Mouse (Mus musculus) lung, postnatal 0 days (tissue): ENCODE results near the gene Gm48552.

ENCODE experiments used
- CTCF ChIP-seq: IDR thresholded peaks from 2 replicates; pipeline ENCODE4 v1.5.1; 2016; ENCODE audit warnings: antibody characterized with exemption, mild to moderate bottlenecking
- EP300 ChIP-seq: IDR thresholded peaks from 2 replicates; pipeline ENCODE4 v1.6.1; 2016; ENCODE audit warnings: antibody characterized with exemption, mild to moderate bottlenecking, control low read depth

DNA sequence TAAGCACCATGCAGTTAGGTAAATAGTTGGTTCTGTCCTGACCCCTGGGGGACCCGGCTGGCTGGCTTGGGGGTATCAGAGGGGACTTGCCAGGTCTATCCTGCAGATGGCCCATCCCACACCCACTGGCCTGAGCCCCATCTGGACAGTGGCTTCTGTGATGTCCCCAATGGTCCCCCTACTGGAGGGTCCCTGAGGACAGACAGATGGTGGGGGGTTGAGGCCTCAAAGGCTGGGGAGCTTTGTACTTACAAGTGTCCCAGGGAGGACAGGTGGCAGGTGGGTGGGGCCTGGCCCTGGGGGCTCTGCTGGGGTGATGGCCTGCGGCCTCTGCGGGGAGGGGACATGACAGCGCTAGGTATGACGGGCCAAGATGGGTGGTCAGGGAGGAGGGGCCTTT lies 10.5 kb downstream of the Gm48552 start:
- TF ChIP-seq CTCF (no peak), EP300 (no peak)
